Mouse (Mus musculus) C2C12 (cell line): ENCODE results near the gene Polr3k. TPM values are rescaled to one million over a fixed set of nuclear protein-coding genes. Genes with fewer than 3 reads are reported as not detected.
A peak's percentile ranks its signal among the peaks of the same experiment; 100 is the strongest.

Experiments
- H3K27me3 ChIP-seq: one replicate; pipeline ENCODE4 v1.6.1; 2011; ENCODE audit not compliant: control insufficient read depth, insufficient read depth, insufficient read length
- H3K36me3 ChIP-seq: one replicate; pipeline ENCODE4 v1.6.1; 2011; ENCODE audit not compliant: control insufficient read depth, insufficient read depth
- H3K4me3 ChIP-seq: one replicate; pipeline ENCODE4 v1.5.1; 2011; ENCODE audit warnings: mild to moderate bottlenecking, control low read depth; ENCODE audit not compliant: poor library complexity, insufficient read depth, severe bottlenecking
- H3K79me2 ChIP-seq: one replicate; pipeline ENCODE4 v1.6.1; 2011; ENCODE audit not compliant: control insufficient read depth, insufficient read depth
- H3K79me3 ChIP-seq: one replicate; pipeline ENCODE4 v1.6.1; 2011; ENCODE audit warnings: low read depth, control low read depth
- H3ac ChIP-seq: one replicate; pipeline ENCODE3; 2011; ENCODE audit warnings: low read depth; ENCODE audit not compliant: control insufficient read depth, insufficient read length
- CEBPB ChIP-seq: IDR thresholded peaks from one replicate; pipeline ENCODE4 v1.6.1; 2011; ENCODE audit warnings: low read depth, mild to moderate bottlenecking, control low read depth, moderate library complexity
- CTCF ChIP-seq: IDR thresholded peaks from one replicate; pipeline ENCODE4 v1.5.1; 2011; ENCODE audit not compliant: control insufficient read depth, insufficient read depth, insufficient read length
- FOSL1 ChIP-seq: IDR thresholded peaks from one replicate; pipeline ENCODE4 v1.8.0; 2011; ENCODE audit warnings: mild to moderate bottlenecking, low read length; ENCODE audit not compliant: poor library complexity, insufficient read depth, severe bottlenecking
- MAX ChIP-seq: IDR thresholded peaks from one replicate; pipeline ENCODE4 v1.6.1; 2011; ENCODE audit warnings: mild to moderate bottlenecking, control low read depth
- MYOD1 ChIP-seq: IDR thresholded peaks from one replicate; pipeline ENCODE4 v1.6.1; 2011; ENCODE audit warnings: low read depth; ENCODE audit not compliant: control insufficient read depth, insufficient read length
- MYOG ChIP-seq: IDR thresholded peaks from one replicate; pipeline ENCODE4 v1.6.1; 2011; ENCODE audit not compliant: control insufficient read depth, insufficient read length; ENCODE audit errors: extremely low read depth
- USF1 ChIP-seq: IDR thresholded peaks from one replicate; pipeline ENCODE4 v1.6.1; 2011; ENCODE audit warnings: low read depth, mild to moderate bottlenecking, control low read depth, moderate library complexity
- polyA plus RNA-seq: library from polyadenylated mRNA; unstranded; fragments of >200 nt; fragmentation: generic; extraction: Trizol; gene quantifications from one replicate; pipeline ENCODE4 v1.2.1, GENCODE M21; 2012; ENCODE audit warnings: missing spikeins

The Polr3k gene
- polyA plus RNA-seq, 1 experiment = 21.0 TPM

GRCm38 (mm10) chr2:181864536-181864860 lies 361 bp downstream of the Polr3k start:
- peaks cover 16% of the 10 kb centered on the region for H3K79me3 ChIP-seq
- no peaks in the 10 kb centered on the region for H3K27me3 ChIP-seq
- peaks cover 28% of the 10 kb centered on the region for H3K79me2 ChIP-seq
- TF ChIP-seq CTCF (no peak), MAX (no peak), MYOG (no peak), CEBPB (no peak), USF1 (no peak), MYOD1 (no peak), FOSL1 (no peak)
- peaks cover 30% of the 10 kb centered on the region for H3K36me3 ChIP-seq
- peak overlapping the region; percentile 92 for H3K4me3 ChIP-seq
- H3ac ChIP-seq = peak overlapping the region; percentile 93

- peaks cover 16% of the 10 kb centered on the region for H3K79me3 ChIP-seq
- H3K79me2 ChIP-seq = peaks cover 28% of the 10 kb centered on the region
- no peak overlapping the region for H3K4me3 ChIP-seq
- H3K36me3 ChIP-seq = peaks cover 47% of the 10 kb centered on the region
- no peaks in the 10 kb centered on the region for H3K27me3 ChIP-seq
- no peak overlapping the region for H3ac ChIP-seq
- no peak for TF ChIP-seq CEBPB
Observed at GRCm38 (mm10) chr2:181866931-181867330, 2.8 kb downstream of the Polr3k start.

GRCm38 (mm10) chr2:181871039-181871438 lies 6.9 kb downstream of the Polr3k start:
- H3K4me3 ChIP-seq = no peak overlapping the region
- no peaks in the 10 kb centered on the region for H3K27me3 ChIP-seq
- no peak overlapping the region for H3ac ChIP-seq
- peaks cover 3% of the 10 kb centered on the region for H3K79me3 ChIP-seq
- H3K79me2 ChIP-seq = peaks cover 4% of the 10 kb centered on the region
- TF ChIP-seq MYOD1 = no peak
- no peak for TF ChIP-seq CTCF
- no peak for TF ChIP-seq USF1
- no peak for TF ChIP-seq MYOG
- no peak for TF ChIP-seq MAX
- TF ChIP-seq CEBPB = no peak
- TF ChIP-seq FOSL1 = no peak
- H3K36me3 ChIP-seq = peaks cover 54% of the 10 kb centered on the region

GRCm38 (mm10) chr2:181878903-181879302 lies 14.8 kb downstream of the Polr3k start:
- H3K79me2 ChIP-seq = no peaks in the 10 kb centered on the region
- no peaks in the 10 kb centered on the region for H3K27me3 ChIP-seq
- H3ac ChIP-seq = no peak overlapping the region
- H3K79me3 ChIP-seq = no peaks in the 10 kb centered on the region
- peaks cover 8% of the 10 kb centered on the region for H3K36me3 ChIP-seq
- no peak for TF ChIP-seq CEBPB
- no peak for TF ChIP-seq MYOD1
- TF ChIP-seq MYOG = no peak
- TF ChIP-seq USF1 = no peak
- no peak for TF ChIP-seq CTCF
- no peak for TF ChIP-seq FOSL1
- TF ChIP-seq MAX = no peak
- H3K4me3 ChIP-seq = no peak overlapping the region

GRCm38 (mm10) chr2:181883022-181883749 lies 19.0 kb downstream of the Polr3k start:
- Histone ChIP-seq H3K79me3 (no peaks in the 10 kb centered on the region), H3ac (no peak overlapping the region), H3K79me2 (no peaks in the 10 kb centered on the region), H3K36me3 (no peaks in the 10 kb centered on the region), H3K4me3 (no peak overlapping the region), H3K27me3 (no peaks in the 10 kb centered on the region)
- TF ChIP-seq FOSL1 (no peak), MYOG (no peak), CEBPB (no peak), MAX (no peak), MYOD1 (no peak), USF1 (no peak), CTCF (no peak)

- H3K4me3 ChIP-seq = no peak overlapping the region
- H3K79me2 ChIP-seq = no peaks in the 10 kb centered on the region
- H3K79me3 ChIP-seq = no peaks in the 10 kb centered on the region
- no peaks in the 10 kb centered on the region for H3K36me3 ChIP-seq
- TF ChIP-seq MAX = no peak
- no peak for TF ChIP-seq MYOG
- TF ChIP-seq USF1 = no peak
- TF ChIP-seq FOSL1 = no peak
- no peak for TF ChIP-seq CTCF
- no peak for TF ChIP-seq MYOD1
- TF ChIP-seq CEBPB = no peak
- no peak overlapping the region for H3ac ChIP-seq
- no peaks in the 10 kb centered on the region for H3K27me3 ChIP-seq
Observed at GRCm38 (mm10) chr2:181917861-181918260, 53.7 kb downstream of the Polr3k start.
